Mouse (Mus musculus) G1E (cell line): ENCODE data around the gene Lfng. TPM values are rescaled to one million over a fixed set of nuclear protein-coding genes. Genes with fewer than 3 reads are reported as not detected.

Source experiments
- ATAC-seq: 2 replicates; pipeline ENCODE4 v1.8.0; 2016; ENCODE audit warnings: mild to moderate bottlenecking; ENCODE audit not compliant: insufficient number of reproducible peaks, poor library complexity, low FRiP score, severe bottlenecking; ENCODE audit errors: extremely low read depth
- DNase-seq: peaks from one replicate; pipeline ENCODE4 v3.0.0; 2012; ENCODE audit warnings: low spot score
- H3K27me3 ChIP-seq: 2 replicates; pipeline ENCODE4 v1.6.1; 2012; ENCODE audit warnings: mild to moderate bottlenecking, low read length, inconsistent platforms; ENCODE audit not compliant: insufficient read depth
- H3K36me3 ChIP-seq: replicated peaks from 2 replicates; pipeline ENCODE3; 2012; ENCODE audit warnings: mild to moderate bottlenecking, inconsistent platforms
- H3K4me1 ChIP-seq: 2 replicates; pipeline ENCODE4 v1.6.1; 2012; ENCODE audit warnings: low read depth, low read length, inconsistent platforms, mixed read lengths; ENCODE audit not compliant: insufficient read depth
- H3K4me3 ChIP-seq: 2 replicates; pipeline ENCODE4 v1.5.1; 2012; ENCODE audit warnings: low read depth, mild to moderate bottlenecking, inconsistent platforms, low read length, moderate library complexity, mixed read lengths
- H3K9me3 ChIP-seq: replicated peaks from 2 replicates; pipeline ENCODE4 v1.6.1; 2012; ENCODE audit warnings: inconsistent platforms
- CTCF ChIP-seq: IDR thresholded peaks from 2 replicates; pipeline ENCODE4 v1.5.1; 2012; ENCODE audit warnings: low read depth, low read length, inconsistent platforms, mixed read lengths
- GATA1 ChIP-seq: IDR thresholded peaks from 2 replicates; pipeline ENCODE4 v1.6.1; 2012; ENCODE audit warnings: borderline replicate concordance, low read length, inconsistent platforms, mixed read lengths
- GATA2 ChIP-seq: IDR thresholded peaks from 2 replicates; pipeline ENCODE4 v1.6.1; 2012; ENCODE audit warnings: low read depth, low read length, inconsistent platforms, borderline replicate concordance
- POLR2AphosphoS5 ChIP-seq: IDR thresholded peaks from 2 replicates; pipeline ENCODE4 v1.6.1; 2012; ENCODE audit warnings: low read depth, low read length, inconsistent platforms; ENCODE audit not compliant: insufficient replicate concordance
- TAL1 ChIP-seq: conservative IDR thresholded peaks from 2 replicates; pipeline ENCODE4 v1.6.1; 2012; ENCODE audit warnings: low read depth, low read length, inconsistent platforms, mixed read lengths
- polyA plus RNA-seq: library from polyadenylated mRNA; stranded (reverse); fragments of >175 nt; gene quantifications from 2 replicates; pipeline ENCODE4 v1.2.3, GENCODE M21; 2012
- total RNA-seq, 2 experiments: library from RNA; stranded (forward) in 1 of 2; stranded (reverse) in 1 of 2; fragments of 200-1000 nt in 1 of 2; fragments of >200 nt in 1 of 2; fragmentation: Nextera tagmentation in 1 of 2; gene quantifications; 2 replicates each; pipeline ENCODE4 v1.2.3; 2014 to 2017

Gene Lfng
- total and polyA plus RNA-seq, 3 experiments = 4.3 to 15.2 (median 12.0) TPM

GRCm38 (mm10) chr5:140572611-140573010 lies 34.5 kb upstream of the Lfng start:
- peaks cover 30% of the 10 kb centered on the region for H3K27me3 ChIP-seq
- ATAC-seq = no peak
- H3K9me3 ChIP-seq = no peaks in the 10 kb centered on the region
- no peaks in the 10 kb centered on the region for H3K4me1 ChIP-seq
- TF ChIP-seq GATA2 (no peak), TAL1 (no peak), CTCF (no peak), POLR2AphosphoS5 (no peak), GATA1 (no peak)
- H3K4me3 ChIP-seq = no peak overlapping the region
- H3K36me3 ChIP-seq = no peaks in the 10 kb centered on the region
- no peak for DNase-seq

- ATAC-seq (no peak), DNase-seq (no peak)
Observed at GRCm38 (mm10) chr5:140575381-140575866, 31.7 kb upstream of the Lfng start.

GRCm38 (mm10) chr5:140579221-140579620 lies 27.9 kb upstream of the Lfng start:
- no peak for DNase-seq
- H3K4me3 ChIP-seq = no peak overlapping the region
- no peaks in the 10 kb centered on the region for H3K9me3 ChIP-seq
- ATAC-seq = no peak
- H3K36me3 ChIP-seq = no peaks in the 10 kb centered on the region
- peaks cover 58% of the 10 kb centered on the region for H3K27me3 ChIP-seq
- no peaks in the 10 kb centered on the region for H3K4me1 ChIP-seq
- TF ChIP-seq GATA2 = no peak
- no peak for TF ChIP-seq CTCF
- no peak for TF ChIP-seq POLR2AphosphoS5
- TF ChIP-seq TAL1 = no peak
- no peak for TF ChIP-seq GATA1

More at GRCm38 (mm10) chr5:140575381-140575866, 31.7 kb upstream of the Lfng start:
- H3K9me3 ChIP-seq = no peaks in the 10 kb centered on the region
- no peak overlapping the region for H3K4me3 ChIP-seq
- TF ChIP-seq GATA1 (no peak), TAL1 (no peak), GATA2 (no peak), CTCF (no peak), POLR2AphosphoS5 (no peak)
- H3K27me3 ChIP-seq = peaks cover 51% of the 10 kb centered on the region
- no peaks in the 10 kb centered on the region for H3K4me1 ChIP-seq
- H3K36me3 ChIP-seq = no peaks in the 10 kb centered on the region

- H3K27me3 ChIP-seq = peaks cover 62% of the 10 kb centered on the region
- no peak for DNase-seq
- no peak for TF ChIP-seq GATA1
- TF ChIP-seq POLR2AphosphoS5 = no peak
- TF ChIP-seq GATA2 = no peak
- TF ChIP-seq CTCF = no peak
- no peak for TF ChIP-seq TAL1
- H3K9me3 ChIP-seq = no peaks in the 10 kb centered on the region
- ATAC-seq = no peak
- H3K36me3 ChIP-seq = no peaks in the 10 kb centered on the region
- H3K4me1 ChIP-seq = no peaks in the 10 kb centered on the region
- no peak overlapping the region for H3K4me3 ChIP-seq
Observed at GRCm38 (mm10) chr5:140579771-140580170, 27.3 kb upstream of the Lfng start.

DNA sequence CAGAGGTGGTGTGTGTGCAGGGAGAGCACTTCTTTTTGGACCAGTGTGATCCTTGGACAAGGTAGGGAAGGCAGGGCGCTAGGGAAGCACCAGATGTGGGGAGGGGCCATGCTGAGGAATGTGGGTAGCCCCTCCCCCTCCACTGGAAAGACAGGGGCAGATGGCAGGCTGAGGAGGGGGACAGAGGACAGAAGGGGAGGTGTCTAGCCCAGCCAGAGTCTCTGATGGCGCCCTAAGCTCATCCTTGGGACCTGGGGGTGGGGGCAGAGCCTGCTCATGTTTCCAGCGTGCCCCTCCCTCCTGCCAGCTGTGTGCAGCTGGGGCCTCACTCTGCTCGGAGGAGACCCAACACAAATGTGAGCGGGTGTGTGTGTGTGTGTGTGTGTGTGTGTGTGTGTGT lies 25.6 kb upstream of the Lfng start:
- Histone ChIP-seq H3K27me3 (peaks cover 58% of the 10 kb centered on the region), H3K36me3 (no peaks in the 10 kb centered on the region), H3K9me3 (no peaks in the 10 kb centered on the region), H3K4me1 (no peaks in the 10 kb centered on the region), H3K4me3 (no peak overlapping the region)
- ATAC-seq (no peak), DNase-seq (no peak)
- TF ChIP-seq CTCF = no peak
- no peak for TF ChIP-seq GATA1

- DNase-seq (no peak), ATAC-seq (no peak)
- Histone ChIP-seq H3K36me3 (no peaks in the 10 kb centered on the region), H3K9me3 (no peaks in the 10 kb centered on the region), H3K27me3 (peaks cover 63% of the 10 kb centered on the region), H3K4me1 (no peaks in the 10 kb centered on the region), H3K4me3 (no peak overlapping the region)
- no peak for TF ChIP-seq POLR2AphosphoS5
- TF ChIP-seq GATA1 = no peak
- TF ChIP-seq GATA2 = no peak
- no peak for TF ChIP-seq CTCF
- TF ChIP-seq TAL1 = no peak
Observed at GRCm38 (mm10) chr5:140582995-140583731, 24.0 kb upstream of the Lfng start.
